Mouse (Mus musculus) CH12.LX (cell line): ENCODE data around the gene Iqcm. TPM values are rescaled to one million over a fixed set of nuclear protein-coding genes. Genes with fewer than 3 reads are reported as not detected.

Experiments
- DNase-seq: peaks from one replicate; pipeline ENCODE4 v3.0.0-alpha.2; 2013; ENCODE audit errors: extremely low read depth
- H3K27ac ChIP-seq: 2 replicates; pipeline ENCODE4 v1.5.1; 2012; ENCODE audit warnings: low read depth, mild to moderate bottlenecking, control low read depth, moderate library complexity; ENCODE audit not compliant: insufficient read depth
- H3K27me3 ChIP-seq: replicated peaks from 2 replicates; pipeline ENCODE3; 2012; ENCODE audit warnings: inconsistent platforms
- H3K36me3 ChIP-seq, 2 experiments: replicated peaks in 1 of 2; 2 replicates each; pipeline versions ENCODE3 to v1.6.1; 2012; ENCODE audit warnings: inconsistent platforms in 1 of 2, low read length in 1 of 2, mild to moderate bottlenecking in 1 of 2, mixed read lengths in 1 of 2, moderate library complexity in 1 of 2; ENCODE audit not compliant: control insufficient read depth in 1 of 2, insufficient read depth in 1 of 2
- H3K4me1 ChIP-seq, 2 experiments: 2 replicates each; pipeline ENCODE4 v1.6.1; 2012; ENCODE audit warnings: inconsistent platforms in 1 of 2, moderate library complexity in 1 of 2; ENCODE audit not compliant: insufficient read depth in 2 of 2, control insufficient read depth in 1 of 2
- H3K4me2 ChIP-seq: 2 replicates; pipeline ENCODE4 v1.6.1; 2012; ENCODE audit warnings: low read depth, mild to moderate bottlenecking, control low read depth; ENCODE audit not compliant: poor library complexity, insufficient read depth, severe bottlenecking
- H3K4me3 ChIP-seq, 3 experiments: fragments of 150-350 bp in 1 of 3; sonication (generic) in 1 of 3; replicated peaks in 1 of 3; 2 replicates each; pipeline versions ENCODE3 to v1.5.1; 2011 to 2012; ENCODE audit warnings: low read depth in 2 of 3, low read length in 2 of 3, mild to moderate bottlenecking in 2 of 3, moderate library complexity in 2 of 3, control low read depth in 1 of 3, improper control_type of control experiment in 1 of 3, inconsistent platforms in 1 of 3, mixed read lengths in 1 of 3; ENCODE audit not compliant: poor library complexity in 1 of 3
- H3K79me2 ChIP-seq: replicated peaks from 2 replicates; pipeline ENCODE4 v1.6.1; 2012; ENCODE audit warnings: mild to moderate bottlenecking, moderate library complexity; ENCODE audit not compliant: control insufficient read depth, poor library complexity, insufficient read depth, severe bottlenecking; ENCODE audit errors: extremely low read depth
- H3K9ac ChIP-seq: 2 replicates; pipeline ENCODE4 v1.6.1; 2012; ENCODE audit warnings: low read depth, mild to moderate bottlenecking, control low read depth, moderate library complexity; ENCODE audit not compliant: insufficient read depth
- H3K9me3 ChIP-seq: replicated peaks from 2 replicates; pipeline ENCODE3; 2012; ENCODE audit warnings: low read length, inconsistent platforms, mixed read lengths
- BHLHE40 ChIP-seq: IDR thresholded peaks from 2 replicates; pipeline ENCODE4 v1.6.1; 2011; ENCODE audit warnings: mild to moderate bottlenecking, low read depth, low read length, improper control_type of control experiment
- CHD1 ChIP-seq: IDR thresholded peaks from 2 replicates; pipeline ENCODE4 v1.6.1; 2012; ENCODE audit warnings: low read depth, low read length, improper control_type of control experiment, inconsistent platforms
- CHD2 ChIP-seq: IDR thresholded peaks from 2 replicates; pipeline ENCODE4 v1.6.1; 2011; ENCODE audit warnings: low read length, improper control_type of control experiment
- CTCF ChIP-seq, 2 experiments: IDR thresholded peaks in 1 of 2; conservative IDR thresholded peaks in 1 of 2; 2 replicates each; pipeline ENCODE4 v1.5.1; 2011 to 2012; ENCODE audit warnings: low read depth in 2 of 2, low read length in 2 of 2, improper control_type of control experiment in 1 of 2, inconsistent platforms in 1 of 2, mild to moderate bottlenecking in 1 of 2, moderate library complexity in 1 of 2
- E2F4 ChIP-seq: IDR thresholded peaks from 2 replicates; pipeline ENCODE4 v1.6.1; 2011; ENCODE audit warnings: low read depth, low read length, improper control_type of control experiment; ENCODE audit not compliant: insufficient replicate concordance
- ETS1 ChIP-seq: conservative IDR thresholded peaks from 2 replicates; pipeline ENCODE4 v1.6.1; 2012; ENCODE audit warnings: low read depth, mild to moderate bottlenecking, inconsistent platforms, low read length, improper control_type of control experiment, moderate library complexity
- JUND ChIP-seq: conservative IDR thresholded peaks from 2 replicates; pipeline ENCODE4 v1.6.1; 2011; ENCODE audit warnings: low read depth, low read length, improper control_type of control experiment
- MAFK ChIP-seq: IDR thresholded peaks from 2 replicates; pipeline ENCODE4 v1.6.1; 2011; ENCODE audit warnings: low read length, improper control_type of control experiment; ENCODE audit not compliant: insufficient replicate concordance
- MAZ ChIP-seq: IDR thresholded peaks from 2 replicates; pipeline ENCODE4 v1.6.1; 2012; ENCODE audit warnings: low read depth, mild to moderate bottlenecking, inconsistent platforms, low read length, improper control_type of control experiment, moderate library complexity
- MXI1 ChIP-seq: IDR thresholded peaks from 2 replicates; pipeline ENCODE4 v1.6.1; 2011; ENCODE audit warnings: mild to moderate bottlenecking, low read depth, low read length, improper control_type of control experiment
- NELFE ChIP-seq: IDR thresholded peaks from 2 replicates; pipeline ENCODE4 v1.6.1; 2011; ENCODE audit warnings: low read depth, low read length, improper control_type of control experiment
- POLR2A ChIP-seq: IDR thresholded peaks from 2 replicates; pipeline ENCODE4 v1.6.1; 2011; ENCODE audit warnings: low read depth, mild to moderate bottlenecking, improper control_type of control experiment, low read length
- RCOR1 ChIP-seq: conservative IDR thresholded peaks from 2 replicates; pipeline ENCODE4 v1.6.1; 2012; ENCODE audit warnings: low read depth, mild to moderate bottlenecking, inconsistent platforms, low read length, improper control_type of control experiment
- SIN3A ChIP-seq: IDR thresholded peaks from 2 replicates; pipeline ENCODE4 v1.6.1; 2012; ENCODE audit warnings: low read length, improper control_type of control experiment, inconsistent platforms
- SMC3 ChIP-seq: IDR thresholded peaks from 2 replicates; pipeline ENCODE4 v1.6.1; 2011; ENCODE audit warnings: low read depth, low read length, improper control_type of control experiment
- TBP ChIP-seq: conservative IDR thresholded peaks from 2 replicates; pipeline ENCODE4 v1.6.1; 2011; ENCODE audit warnings: low read depth, low read length, improper control_type of control experiment
- TCF12 ChIP-seq: IDR thresholded peaks from 2 replicates; pipeline ENCODE4 v1.6.1; 2014; ENCODE audit warnings: low read depth, mild to moderate bottlenecking, inconsistent platforms, low read length, improper control_type of control experiment
- USF1 ChIP-seq: IDR thresholded peaks from 2 replicates; pipeline ENCODE4 v1.6.1; 2014; ENCODE audit warnings: low read depth, mild to moderate bottlenecking, inconsistent platforms, low read length, improper control_type of control experiment
- USF2 ChIP-seq: conservative IDR thresholded peaks from 2 replicates; pipeline ENCODE4 v1.6.1; 2011; ENCODE audit warnings: low read depth, low read length, improper control_type of control experiment
- ZKSCAN1 ChIP-seq: IDR thresholded peaks from 2 replicates; pipeline ENCODE4 v1.6.1; 2012; ENCODE audit warnings: low read depth, inconsistent platforms, low read length, improper control_type of control experiment, borderline replicate concordance
- ZMIZ1 ChIP-seq: IDR thresholded peaks from 2 replicates; pipeline ENCODE4 v1.6.1; 2012; ENCODE audit warnings: low read depth, mild to moderate bottlenecking, inconsistent platforms, low read length, improper control_type of control experiment
- dilution Hi-C: fragments of 300-500 bp; cut with MboI; formaldehyde crosslinking; loops from 2 replicates; pipeline ENCODE4 v1.14.3; 2020; ENCODE audit warnings: low sequenced_read_pairs; ENCODE audit not compliant: extremely low pct_unique_long_range_greater_than_20kb, extremely low pct_ligation_motif_present
- in situ Hi-C: fragments of 300-500 bp; cut with MboI; formaldehyde crosslinking; loops from 3 replicates; pipeline ENCODE4 v1.14.3; 2019; ENCODE audit warnings: low sequenced_read_pairs, low pct_ligation_motif_present, low pct_unique_long_range_greater_than_20kb, mixed read lengths
- polyA plus RNA-seq: library from polyadenylated mRNA; unstranded; fragments of >175 nt; gene quantifications from 2 replicates; pipeline ENCODE4 v1.2.1, GENCODE M21; 2012; ENCODE audit warnings: low read depth; ENCODE audit not compliant: insufficient read length
- total RNA-seq, 2 experiments: library from RNA; depleted of rRNA; stranded (reverse); fragments of 300-350 nt in 1 of 2; fragments of >200 nt in 1 of 2; gene quantifications; 2 replicates each; pipeline ENCODE4 v1.2.3; 2012 to 2014

Iqcm gene
- total and polyA plus RNA-seq, 3 experiments = not detected

GRCm38 (mm10) chr8:75513786-75514185, 65.3 kb downstream of the Iqcm start:
- TF ChIP-seq BHLHE40 (no peak), ZKSCAN1 (no peak), TBP (no peak), ZMIZ1 (no peak), USF2 (no peak), NELFE (no peak)
- DNase-seq = no peak
- no peaks in the 10 kb centered on the region for H3K4me1 ChIP-seq
- no peaks in the 10 kb centered on the region for H3K9me3 ChIP-seq
- no peak overlapping the region for H3K4me3 ChIP-seq
- no peak overlapping the region for H3K4me2 ChIP-seq
- H3K79me2 ChIP-seq = no peaks in the 10 kb centered on the region
- peaks cover 22% of the 10 kb centered on the region for H3K27me3 ChIP-seq
- no peak overlapping the region for H3K27ac ChIP-seq
- dilution Hi-C loops (no loop called here), in situ Hi-C loops (no loop called here)
- no peak overlapping the region for H3K9ac ChIP-seq
- H3K36me3 ChIP-seq = no peaks in the 10 kb centered on the region

GRCm38 (mm10) chr8:75549284-75549683, 100.8 kb downstream of the Iqcm start:
- TF ChIP-seq CHD2 (no peak), SMC3 (no peak), USF1 (no peak), TBP (no peak), SIN3A (no peak), CTCF (conservative IDR thresholded peaks at IDR 0.05 in 1 of 2, IDR thresholded peaks at IDR 0.05 in 1 of 2; ENCODE audit: low read depth in 2 of 2, low read length in 2 of 2) (no peak), TCF12 (no peak), CHD1 (no peak), MXI1 (no peak), RCOR1 (no peak), ZMIZ1 (no peak), ETS1 (no peak), USF2 (no peak), JUND (no peak), MAZ (no peak), NELFE (no peak), E2F4 (no peak), MAFK (no peak), POLR2A (no peak)
- Histone ChIP-seq H3K27me3 (peaks cover 33% of the 10 kb centered on the region), H3K4me2 (no peak overlapping the region), H3K27ac (no peak overlapping the region), H3K9ac (no peak overlapping the region), H3K4me3 (no peak overlapping the region), H3K36me3 (no peaks in the 10 kb centered on the region), H3K9me3 (no peaks in the 10 kb centered on the region), H3K4me1 (no peaks in the 10 kb centered on the region), H3K79me2 (no peaks in the 10 kb centered on the region)
- in situ Hi-C loops = no loop called here
- dilution Hi-C loops = no loop called here
- DNase-seq = no peak
